Mouse (Mus musculus) neural tube, embryonic 11.5 days (tissue): ENCODE results near the gene Fam76b. TPM values are rescaled to one million over a fixed set of nuclear protein-coding genes. Genes with fewer than 3 reads are reported as not detected.

ENCODE experiments used
- ATAC-seq: fragments of 200-750 bp; cut with Nextera tagmentation; 2 replicates; pipeline ENCODE4 v1.8.0; 2017; ENCODE audit warnings: moderate number of reproducible peaks, mild to moderate bottlenecking, moderate TSS enrichment, moderate library complexity; ENCODE audit not compliant: insufficient read depth, low FRiP score, low TSS enrichment
- DNase-seq: peaks from one replicate; pipeline ENCODE4 v3.0.0-alpha.2; 2015; ENCODE audit warnings: low spot score
- H3K27ac ChIP-seq: fragments of 300-500 bp; sonication (generic); 2 replicates; pipeline ENCODE4 v1.5.1; 2014; ENCODE audit warnings: low read depth, mild to moderate bottlenecking, low read length
- H3K27me3 ChIP-seq: fragments of 300-500 bp; sonication (generic); 2 replicates; pipeline ENCODE4 v1.6.1; 2014; ENCODE audit warnings: mild to moderate bottlenecking, low read length, mixed read lengths; ENCODE audit not compliant: control insufficient read depth, insufficient read depth
- H3K36me3 ChIP-seq: fragments of 300-500 bp; sonication (generic); 2 replicates; pipeline ENCODE4 v1.6.1; 2014; ENCODE audit warnings: mild to moderate bottlenecking, low read length, moderate library complexity, mixed read lengths; ENCODE audit not compliant: control insufficient read depth, insufficient read depth
- H3K4me1 ChIP-seq: fragments of 300-500 bp; sonication (generic); 2 replicates; pipeline ENCODE4 v1.6.1; 2014; ENCODE audit warnings: low read length, mixed read lengths; ENCODE audit not compliant: control insufficient read depth, insufficient read depth
- H3K4me2 ChIP-seq: fragments of 300-500 bp; sonication (generic); 2 replicates; pipeline ENCODE4 v1.6.1; 2014; ENCODE audit warnings: low read depth, mild to moderate bottlenecking, moderate library complexity
- H3K4me3 ChIP-seq: fragments of 300-500 bp; sonication (generic); 2 replicates; pipeline ENCODE4 v1.5.1; 2014; ENCODE audit warnings: low read depth, low read length
- H3K9ac ChIP-seq: fragments of 300-500 bp; sonication (generic); 2 replicates; pipeline ENCODE4 v1.6.1; 2014; ENCODE audit warnings: mild to moderate bottlenecking, low read length
- H3K9me3 ChIP-seq: fragments of 300-500 bp; sonication (generic); 2 replicates; pipeline ENCODE4 v1.6.1; 2016; ENCODE audit warnings: low read length; ENCODE audit not compliant: control insufficient read depth
- WGBS: fragments of 180-500 bp; shearing (Covaris S2); extraction: QIAGEN DNeasy Blood & Tissue Kit; methylation state at CpG from one replicate; pipeline ENCODE4 v1.1.7; 2014; 5-methylcytosine and 5-hydroxymethylcytosine counted together
- polyA plus RNA-seq: library from polyadenylated mRNA; unstranded; fragments of >200 nt; fragmentation: Nextera tagmentation; extraction: Ambion mirVana; gene quantifications from 2 replicates; pipeline ENCODE4 v1.2.1, GENCODE M21; 2014

Fam76b gene
- polyA plus RNA-seq, 1 experiment from 2014 or later, result 28.4 TPM

DNA sequence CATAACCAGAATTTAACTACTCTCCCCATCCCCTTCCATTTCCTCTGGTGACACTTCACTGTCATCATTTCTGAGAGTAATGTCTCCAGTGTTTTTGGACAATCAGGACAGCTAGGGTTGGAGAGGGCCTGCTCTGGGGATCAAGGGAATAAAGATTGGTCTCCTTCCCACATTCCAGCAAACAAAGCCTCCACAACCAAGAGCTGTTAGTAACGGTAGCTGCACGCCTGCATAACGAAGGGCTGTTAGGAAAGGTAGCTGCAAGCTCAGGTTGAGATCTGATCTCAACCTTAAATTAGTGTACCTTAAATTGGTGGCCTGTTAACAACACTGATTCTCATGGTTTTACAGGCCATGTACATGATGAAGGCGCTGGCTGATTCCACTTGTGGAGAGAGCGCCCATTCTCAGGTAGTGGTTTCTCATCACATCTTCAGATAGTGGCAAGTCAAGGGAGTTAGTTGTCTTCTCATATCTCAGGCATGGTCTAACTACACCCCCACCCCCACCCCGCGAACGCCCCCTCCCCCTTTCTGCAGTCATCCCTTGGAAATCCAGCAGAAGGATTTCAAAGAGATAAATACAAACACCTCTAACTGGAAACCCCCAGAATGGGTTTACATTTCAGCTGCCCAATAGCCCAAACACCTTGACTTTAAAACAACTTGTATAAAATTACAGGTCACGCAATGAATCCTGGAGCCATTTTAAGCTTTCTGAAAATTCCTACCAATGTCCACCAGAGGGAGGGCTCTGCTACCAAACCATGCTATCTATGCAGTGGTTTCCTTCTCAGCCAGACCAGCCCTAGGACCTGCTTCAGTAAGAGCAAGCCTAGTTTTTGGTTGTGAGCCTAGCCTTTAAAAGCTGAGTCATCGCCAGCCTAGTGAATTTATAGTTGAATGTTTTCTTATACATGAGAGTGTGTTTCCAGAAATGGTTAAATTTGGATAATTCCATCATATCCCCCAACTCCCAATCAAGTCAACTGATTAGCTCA, 21.3 kb downstream of the Fam76b start:
- H3K4me3 ChIP-seq, result no peak overlapping the region
- H3K9ac ChIP-seq, result no peak overlapping the region
- H3K4me1 ChIP-seq, result no peaks in the 10 kb centered on the region
- H3K4me2 ChIP-seq, result no peak overlapping the region
- ATAC-seq (peak; percentile 61; the same call in 1 of the 2 replicates), DNase-seq (no peak)
- no peaks in the 10 kb centered on the region for H3K27me3 ChIP-seq
- WGBS, result 79% methylated on average over 10 of the region's 10 CpGs
- H3K27ac ChIP-seq, result no peak overlapping the region
- no peaks in the 10 kb centered on the region for H3K36me3 ChIP-seq
- no peaks in the 10 kb centered on the region for H3K9me3 ChIP-seq

DNA sequence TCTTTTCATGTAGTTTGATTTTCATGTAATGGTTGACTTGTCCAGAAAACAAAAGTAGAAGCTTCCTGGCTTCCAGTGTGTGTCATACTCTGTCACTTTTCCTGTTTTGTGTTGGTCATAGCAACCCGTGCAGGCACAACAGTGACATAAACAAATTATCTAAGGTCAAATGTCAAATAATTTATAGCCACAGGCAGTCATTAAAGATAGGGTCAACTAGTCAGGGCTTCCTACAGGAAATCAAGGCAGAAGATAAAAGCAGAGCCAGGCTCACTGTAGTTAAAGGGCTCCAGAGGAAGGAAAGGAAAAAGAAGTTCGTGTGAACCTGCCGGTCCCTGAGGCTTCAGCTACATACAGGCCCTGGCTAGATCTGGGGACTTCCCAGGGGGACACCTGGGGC, 26.4 kb downstream of the Fam76b start:
- 60% methylated on average over 3 of the region's 3 CpGs for WGBS
- H3K27ac ChIP-seq, result no peak overlapping the region
- DNase-seq, result no peak

DNA sequence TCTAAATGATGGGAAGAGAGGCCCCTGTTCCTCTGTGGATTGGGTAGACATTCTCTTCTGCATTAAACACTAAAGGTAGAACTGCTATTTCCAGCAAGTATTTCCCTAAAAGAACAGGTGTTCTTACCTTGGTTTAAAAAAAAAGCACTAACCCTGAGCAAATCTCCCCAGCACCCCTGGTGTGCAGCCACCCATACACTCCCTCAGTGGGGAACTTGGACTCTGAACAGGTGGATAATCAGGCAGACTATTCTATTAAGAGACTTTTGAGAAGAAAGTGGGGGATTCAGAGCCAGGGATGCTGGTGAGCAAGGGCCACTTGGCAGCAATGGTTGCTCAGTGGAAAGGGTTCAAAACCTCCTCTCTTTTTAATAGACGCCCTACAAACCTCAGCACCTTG, 28.7 kb downstream of the Fam76b start:
- no peak overlapping the region for H3K27ac ChIP-seq
- H3K9ac ChIP-seq, result no peak overlapping the region
- H3K36me3 ChIP-seq, result no peaks in the 10 kb centered on the region
- no peak overlapping the region for H3K4me3 ChIP-seq
- 86% methylated on average over 1 of the region's 1 CpGs for WGBS
- no peak for DNase-seq
- no peak overlapping the region for H3K4me2 ChIP-seq
- H3K9me3 ChIP-seq, result no peaks in the 10 kb centered on the region
- no peaks in the 10 kb centered on the region for H3K27me3 ChIP-seq
- no peaks in the 10 kb centered on the region for H3K4me1 ChIP-seq
- ATAC-seq, result no peak

More for the DNA sequence above, 26.4 kb downstream of the Fam76b start:
- no peak overlapping the region for H3K9ac ChIP-seq
- no peaks in the 10 kb centered on the region for H3K36me3 ChIP-seq
- no peaks in the 10 kb centered on the region for H3K9me3 ChIP-seq
- ATAC-seq, result no peak
- no peaks in the 10 kb centered on the region for H3K4me1 ChIP-seq
- no peak overlapping the region for H3K4me3 ChIP-seq
- H3K27me3 ChIP-seq, result no peaks in the 10 kb centered on the region
- H3K4me2 ChIP-seq, result no peak overlapping the region

DNA sequence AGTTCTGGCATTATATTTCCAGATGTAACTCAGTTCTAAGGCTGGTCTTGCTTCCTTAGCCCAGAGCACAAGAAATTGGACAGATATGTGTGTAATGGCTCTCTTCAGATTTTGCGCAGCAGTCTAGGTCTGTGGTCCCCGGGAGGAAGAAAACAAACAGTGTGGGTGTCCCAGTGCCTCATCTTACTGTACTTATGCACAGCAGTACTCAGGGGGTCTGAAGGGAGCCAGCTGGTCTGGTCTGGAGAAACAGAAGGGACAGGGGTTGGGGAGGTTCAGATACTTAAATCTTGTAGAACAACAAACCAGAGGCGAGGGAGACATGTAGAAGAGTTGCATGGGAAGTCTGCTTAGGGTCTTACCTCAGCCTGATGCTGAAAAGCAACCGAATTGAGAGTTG, 29.3 kb downstream of the Fam76b start:
- ATAC-seq (no peak), DNase-seq (no peak)
- Histone ChIP-seq H3K27ac (no peak overlapping the region), H3K4me2 (no peak overlapping the region), H3K9me3 (no peaks in the 10 kb centered on the region), H3K4me1 (no peaks in the 10 kb centered on the region), H3K27me3 (no peaks in the 10 kb centered on the region), H3K4me3 (no peak overlapping the region), H3K36me3 (no peaks in the 10 kb centered on the region), H3K9ac (no peak overlapping the region)
- 75% methylated on average over 4 of the region's 4 CpGs for WGBS

DNA sequence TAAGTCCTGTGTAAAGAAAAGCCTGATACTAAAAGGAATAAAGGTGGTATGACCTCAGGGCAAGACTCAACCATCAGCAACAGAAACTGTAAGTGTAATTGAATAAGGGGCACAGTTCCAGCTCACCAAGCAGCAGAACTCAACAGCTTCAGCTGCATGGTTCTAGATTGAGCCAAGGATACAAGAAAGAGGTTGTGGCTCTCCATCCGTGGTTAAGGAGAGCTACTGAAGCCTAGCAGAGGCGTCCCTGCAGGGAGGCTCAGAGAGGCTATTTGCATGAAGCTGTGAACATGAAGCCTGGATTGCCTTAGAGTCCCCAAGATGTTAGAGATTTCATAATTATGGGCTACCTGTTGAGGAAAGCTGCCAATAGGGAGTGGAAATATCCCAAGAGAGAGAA, 40.1 kb downstream of the Fam76b start:
- DNase-seq (no peak), ATAC-seq (no peak)
- no peak overlapping the region for H3K4me3 ChIP-seq
- H3K4me1 ChIP-seq, result no peaks in the 10 kb centered on the region
- H3K9ac ChIP-seq, result no peak overlapping the region
- no peaks in the 10 kb centered on the region for H3K9me3 ChIP-seq
- H3K36me3 ChIP-seq, result no peaks in the 10 kb centered on the region
- 63% methylated on average over 2 of the region's 2 CpGs for WGBS
- H3K27me3 ChIP-seq, result no peaks in the 10 kb centered on the region
- H3K27ac ChIP-seq, result no peak overlapping the region
- no peak overlapping the region for H3K4me2 ChIP-seq

DNA sequence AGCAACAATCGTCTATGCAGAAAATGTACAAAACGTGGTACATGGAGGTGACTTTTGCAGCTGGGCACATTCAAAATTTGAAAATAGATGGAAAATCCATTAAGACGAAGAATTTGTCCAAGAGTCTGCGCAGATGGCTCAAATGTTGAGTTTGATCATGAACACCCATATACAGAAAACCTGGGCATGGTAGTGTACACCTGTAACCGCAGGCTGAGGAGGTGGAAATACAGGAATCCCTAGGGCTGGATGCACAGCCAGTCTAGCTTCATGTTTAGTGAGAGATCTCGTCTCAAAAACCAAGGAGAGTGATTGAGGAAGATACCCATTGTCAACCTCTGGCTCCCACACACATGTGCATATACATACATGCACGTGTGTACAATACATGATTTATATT, 44.1 kb downstream of the Fam76b start:
- WGBS, result 88% methylated on average over 7 of the region's 7 CpGs
- Histone ChIP-seq H3K36me3 (no peaks in the 10 kb centered on the region), H3K27me3 (no peaks in the 10 kb centered on the region), H3K9ac (no peak overlapping the region), H3K4me1 (no peaks in the 10 kb centered on the region), H3K4me3 (no peak overlapping the region), H3K9me3 (no peaks in the 10 kb centered on the region), H3K27ac (no peak overlapping the region), H3K4me2 (no peak overlapping the region)
- DNase-seq (no peak), ATAC-seq (no peak)

DNA sequence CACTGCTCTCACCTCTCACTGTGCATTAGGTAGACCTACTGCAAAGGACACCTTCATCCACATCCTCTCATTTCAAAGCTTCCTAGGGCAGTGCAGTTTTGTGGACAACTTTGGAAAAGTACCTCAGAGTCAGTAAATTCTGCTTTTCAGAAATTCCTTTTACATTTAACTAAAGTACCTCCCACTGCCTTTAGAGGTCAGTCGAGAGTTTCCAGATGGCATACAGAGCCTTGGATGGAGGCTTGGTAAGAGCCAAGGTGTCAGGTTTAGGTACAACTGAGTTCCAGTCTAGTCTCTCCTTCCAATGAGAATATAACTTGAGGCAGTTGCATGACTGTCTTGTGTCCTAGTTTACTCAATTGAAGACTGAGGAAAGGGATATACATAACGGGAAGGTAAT, 46.8 kb downstream of the Fam76b start:
- ATAC-seq, result no peak
- Histone ChIP-seq H3K9ac (no peak overlapping the region), H3K27ac (no peak overlapping the region), H3K9me3 (no peaks in the 10 kb centered on the region), H3K4me2 (no peak overlapping the region), H3K27me3 (no peaks in the 10 kb centered on the region), H3K4me3 (no peak overlapping the region), H3K36me3 (no peaks in the 10 kb centered on the region), H3K4me1 (no peaks in the 10 kb centered on the region)
- DNase-seq, result no peak
- 54% methylated on average over 2 of the region's 2 CpGs for WGBS

DNA sequence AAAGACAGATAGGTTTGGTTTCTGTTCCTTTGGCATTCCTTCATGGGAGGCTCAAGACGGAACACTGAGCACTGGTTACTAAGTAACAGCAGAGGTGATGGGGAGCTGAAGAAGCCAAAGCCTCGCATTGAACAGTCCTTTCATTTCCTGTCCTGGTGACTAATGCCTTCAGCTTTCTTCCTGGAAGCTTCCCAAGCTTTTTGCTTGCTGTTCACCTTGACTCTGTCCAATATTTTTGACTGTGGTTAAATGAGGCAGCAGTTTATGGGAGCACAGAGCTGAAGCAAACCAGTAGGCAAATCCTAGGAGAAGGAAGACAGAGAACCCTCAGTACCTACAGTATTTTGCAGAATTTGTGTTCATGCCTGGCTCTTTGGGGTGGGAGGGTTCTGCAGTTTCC, 47.8 kb downstream of the Fam76b start:
- no peak for DNase-seq
- no peak for ATAC-seq

DNA sequence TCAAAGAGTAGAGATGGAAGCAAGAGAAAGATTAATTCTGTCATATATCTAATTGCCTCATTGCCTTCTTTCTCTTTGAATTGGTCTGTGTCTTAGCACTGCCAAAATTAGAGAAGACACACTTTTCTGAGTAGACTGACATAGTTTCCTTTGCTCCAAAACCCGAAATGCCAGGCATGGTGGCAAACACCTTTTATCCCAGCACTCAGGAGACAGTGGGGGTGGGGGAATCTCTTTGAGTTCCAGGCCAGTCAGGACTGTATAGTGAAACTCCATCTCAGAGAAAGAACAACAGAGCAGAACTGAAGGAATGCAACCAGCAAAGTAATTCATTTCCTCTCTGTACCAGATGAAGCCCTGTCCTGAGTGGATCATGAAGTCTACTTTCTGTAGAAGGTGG, 53.2 kb downstream of the Fam76b start:
- H3K4me2 ChIP-seq, result no peak overlapping the region
- no peak overlapping the region for H3K27ac ChIP-seq
- no peak overlapping the region for H3K4me3 ChIP-seq
- no peaks in the 10 kb centered on the region for H3K9me3 ChIP-seq
- ATAC-seq, result no peak
- H3K9ac ChIP-seq, result no peak overlapping the region
- DNase-seq, result no peak
- WGBS, result 68% methylated on average over 1 of the region's 1 CpGs
- H3K36me3 ChIP-seq, result no peaks in the 10 kb centered on the region
- H3K4me1 ChIP-seq, result no peaks in the 10 kb centered on the region
- no peaks in the 10 kb centered on the region for H3K27me3 ChIP-seq

More for the DNA sequence above, 47.8 kb downstream of the Fam76b start:
- Histone ChIP-seq H3K4me3 (no peak overlapping the region), H3K9ac (no peak overlapping the region), H3K9me3 (no peaks in the 10 kb centered on the region), H3K27ac (no peak overlapping the region), H3K4me2 (no peak overlapping the region), H3K36me3 (no peaks in the 10 kb centered on the region), H3K27me3 (no peaks in the 10 kb centered on the region), H3K4me1 (no peaks in the 10 kb centered on the region)
- 69% methylated on average over 2 of the region's 2 CpGs for WGBS
